Mouse (Mus musculus) kidney, postnatal 0 days (tissue): Measurements from ENCODE around the gene Pmp22. TPM values are rescaled to one million over a fixed set of nuclear protein-coding genes. Genes with fewer than 3 reads are reported as not detected.

Experiments
- ATAC-seq: fragments of 200-750 bp; cut with Nextera tagmentation; replicated peaks from 2 replicates; pipeline ENCODE4 v1.8.0; 2017; ENCODE audit warnings: low read depth, moderate number of reproducible peaks, moderate TSS enrichment, moderate library complexity; ENCODE audit not compliant: low FRiP score
- DNase-seq: peaks from one replicate; pipeline ENCODE4 v3.0.0-alpha.2; 2016; ENCODE audit warnings: low spot score
- H3K27ac ChIP-seq: fragments of 300-500 bp; sonication (generic); 2 replicates; pipeline ENCODE4 v1.5.1; 2014; ENCODE audit warnings: mild to moderate bottlenecking
- H3K27me3 ChIP-seq: fragments of 300-500 bp; sonication (generic); 2 replicates; pipeline ENCODE4 v1.6.1; 2014; ENCODE audit warnings: low read length, mixed read lengths; ENCODE audit not compliant: insufficient read depth
- H3K36me3 ChIP-seq: fragments of 300-500 bp; sonication (generic); 2 replicates; pipeline ENCODE4 v1.6.1; 2014; ENCODE audit warnings: low read length, mixed read lengths; ENCODE audit not compliant: insufficient read depth
- H3K4me1 ChIP-seq: fragments of 300-500 bp; sonication (generic); replicated peaks from 2 replicates; pipeline ENCODE4 v1.6.1; 2014; ENCODE audit warnings: antibody characterized with exemption, low read length, mixed read lengths; ENCODE audit not compliant: insufficient read depth
- H3K4me2 ChIP-seq: fragments of 300-500 bp; sonication (generic); 2 replicates; pipeline ENCODE4 v1.6.1; 2014; ENCODE audit warnings: mild to moderate bottlenecking, low read length, moderate library complexity, mixed read lengths
- H3K4me3 ChIP-seq: fragments of 300-500 bp; sonication (generic); replicated peaks from 2 replicates; pipeline ENCODE4 v1.5.1; 2014; ENCODE audit warnings: low read depth, low read length
- H3K9ac ChIP-seq: fragments of 300-500 bp; sonication (generic); 2 replicates; pipeline ENCODE4 v1.6.1; 2014; ENCODE audit warnings: low read depth, low read length
- H3K9me3 ChIP-seq: fragments of 300-500 bp; sonication (generic); replicated peaks from 2 replicates; pipeline ENCODE4 v1.6.1; 2016; ENCODE audit warnings: low read length, inconsistent platforms, mixed read lengths
- CTCF ChIP-seq: IDR thresholded peaks from 2 replicates; pipeline ENCODE4 v1.5.1; 2016; ENCODE audit warnings: antibody characterized with exemption, low read depth, mild to moderate bottlenecking, moderate library complexity
- WGBS: fragments of 180-500 bp; shearing (Covaris S2); extraction: QIAGEN DNeasy Blood & Tissue Kit; methylation state at CpG from one replicate; pipeline ENCODE4 v1.1.7; 2014; 5-methylcytosine and 5-hydroxymethylcytosine counted together
- polyA plus RNA-seq: library from polyadenylated mRNA; unstranded; fragments of >200 nt; fragmentation: Nextera tagmentation; extraction: Ambion mirVana; gene quantifications from 2 replicates; pipeline ENCODE4 v1.2.1, GENCODE M21; 2015

The Pmp22 gene
- polyA plus RNA-seq, 1 experiment from 2014 or later: 85.6 TPM

- Histone ChIP-seq H3K9me3 (no peaks in the 10 kb centered on the region), H3K9ac (no peak overlapping the region), H3K4me2 (no peak overlapping the region), H3K4me3 (no peak overlapping the region), H3K27me3 (no peaks in the 10 kb centered on the region), H3K4me1 (no peaks in the 10 kb centered on the region), H3K27ac (no peak overlapping the region), H3K36me3 (no peaks in the 10 kb centered on the region)
- DNase-seq (no peak), ATAC-seq (no peak)
- TF ChIP-seq CTCF: no peak
- WGBS: 83% methylated on average over 8 of the region's 8 CpGs
These were observed 34.3 kb upstream of the Pmp22 start for GRCm38 (mm10) chr11:63094496-63094895.

GRCm38 (mm10) chr11:63098016-63098415 is 30.8 kb upstream of the Pmp22 start:
- WGBS: 71% methylated on average over 3 of the region's 3 CpGs
- H3K9ac ChIP-seq: no peak overlapping the region
- no peaks in the 10 kb centered on the region for H3K27me3 ChIP-seq
- ATAC-seq (no peak), DNase-seq (no peak)
- H3K4me2 ChIP-seq: no peak overlapping the region
- no peak for TF ChIP-seq CTCF
- H3K27ac ChIP-seq: no peak overlapping the region
- no peaks in the 10 kb centered on the region for H3K36me3 ChIP-seq
- H3K4me1 ChIP-seq: no peaks in the 10 kb centered on the region
- H3K9me3 ChIP-seq: no peaks in the 10 kb centered on the region
- no peak overlapping the region for H3K4me3 ChIP-seq

- no peak for TF ChIP-seq CTCF
- Histone ChIP-seq H3K36me3 (no peaks in the 10 kb centered on the region), H3K27ac (no peak overlapping the region), H3K9ac (no peak overlapping the region), H3K4me2 (no peak overlapping the region), H3K4me3 (no peak overlapping the region), H3K27me3 (no peaks in the 10 kb centered on the region), H3K9me3 (no peaks in the 10 kb centered on the region), H3K4me1 (no peaks in the 10 kb centered on the region)
- WGBS: 70% methylated on average over 3 of the region's 3 CpGs
- ATAC-seq (no peak), DNase-seq (no peak)
These were observed 29.4 kb upstream of the Pmp22 start for GRCm38 (mm10) chr11:63099390-63099789.

- Histone ChIP-seq H3K4me1 (no peaks in the 10 kb centered on the region), H3K4me3 (no peak overlapping the region), H3K27ac (no peak overlapping the region), H3K36me3 (no peaks in the 10 kb centered on the region), H3K4me2 (no peak overlapping the region), H3K9ac (no peak overlapping the region), H3K9me3 (no peaks in the 10 kb centered on the region), H3K27me3 (no peaks in the 10 kb centered on the region)
- DNase-seq (no peak), ATAC-seq (no peak)
- no peak for TF ChIP-seq CTCF
- 87% methylated on average over 7 of the region's 7 CpGs for whole genome bisulfite sequencing
These were observed 25.5 kb upstream of the Pmp22 start for GRCm38 (mm10) chr11:63103256-63103655.

DNA sequence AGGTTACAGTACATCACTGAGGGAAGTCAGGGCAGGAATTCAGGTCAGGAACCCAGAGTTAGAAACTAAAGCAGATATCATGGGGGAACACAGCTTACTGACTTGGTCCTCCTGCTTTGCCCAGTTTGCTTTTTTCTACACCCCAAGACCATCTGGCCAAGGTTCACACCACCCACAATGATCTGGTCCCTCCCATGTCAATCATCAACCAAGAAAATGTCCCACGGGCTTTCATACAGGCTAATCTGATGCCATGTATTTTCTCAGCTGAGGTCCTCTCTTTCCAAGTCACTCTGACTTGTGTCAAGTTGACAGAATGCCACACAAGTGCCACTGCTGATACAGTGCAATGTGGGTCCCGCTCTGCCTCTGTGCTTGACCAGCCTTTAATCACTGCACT is 24.8 kb upstream of the Pmp22 start:
- H3K27ac ChIP-seq: no peak overlapping the region
- H3K36me3 ChIP-seq: no peaks in the 10 kb centered on the region
- H3K27me3 ChIP-seq: no peaks in the 10 kb centered on the region
- ATAC-seq: no peak
- TF ChIP-seq CTCF: no peak
- no peak overlapping the region for H3K4me3 ChIP-seq
- H3K4me2 ChIP-seq: no peak overlapping the region
- no peaks in the 10 kb centered on the region for H3K4me1 ChIP-seq
- 87% methylated on average over 2 of the region's 2 CpGs for WGBS
- no peak for DNase-seq
- no peaks in the 10 kb centered on the region for H3K9me3 ChIP-seq
- no peak overlapping the region for H3K9ac ChIP-seq

- no peaks in the 10 kb centered on the region for H3K36me3 ChIP-seq
- H3K4me3 ChIP-seq: no peak overlapping the region
- ATAC-seq (no peak), DNase-seq (no peak)
- no peak overlapping the region for H3K27ac ChIP-seq
- no peak overlapping the region for H3K4me2 ChIP-seq
- TF ChIP-seq CTCF: no peak
- no peaks in the 10 kb centered on the region for H3K27me3 ChIP-seq
- no peaks in the 10 kb centered on the region for H3K4me1 ChIP-seq
- 69% methylated on average over 1 of the region's 1 CpGs for WGBS
- no peak overlapping the region for H3K9ac ChIP-seq
- no peaks in the 10 kb centered on the region for H3K9me3 ChIP-seq
These were observed 19.5 kb upstream of the Pmp22 start for GRCm38 (mm10) chr11:63109230-63109775.

DNA sequence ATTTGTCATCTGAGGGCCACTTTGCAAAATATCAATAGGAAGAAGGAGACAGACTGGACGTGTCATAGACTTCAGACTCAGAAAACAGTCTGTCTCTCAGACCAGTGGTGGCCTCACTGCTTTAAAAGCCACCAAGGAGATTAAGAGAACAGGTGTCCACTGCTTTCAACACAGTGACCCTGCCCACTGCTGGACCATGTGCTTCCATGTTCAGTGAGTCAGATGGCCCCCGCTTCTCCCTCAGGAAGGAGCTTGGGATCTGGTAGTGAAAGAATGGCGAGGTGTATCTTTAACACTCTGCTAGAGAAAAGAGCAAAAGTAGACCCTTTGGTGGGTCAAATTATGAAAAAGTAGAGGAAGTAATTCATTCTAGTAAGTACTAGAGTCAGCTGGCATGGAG is 18.5 kb upstream of the Pmp22 start:
- 91% methylated on average over 3 of the region's 3 CpGs for whole genome bisulfite sequencing

More for the DNA sequence above, 18.5 kb upstream of the Pmp22 start:
- Histone ChIP-seq H3K4me3 (no peak overlapping the region), H3K36me3 (no peaks in the 10 kb centered on the region), H3K4me1 (0 out of 2 replicates have a peak, but pooled peaks cover under 1% of the 10 kb centered on the region), H3K9ac (no peak overlapping the region), H3K27me3 (no peaks in the 10 kb centered on the region), H3K27ac (no peak overlapping the region), H3K4me2 (no peak overlapping the region), H3K9me3 (no peaks in the 10 kb centered on the region)
- no peak for ATAC-seq
- no peak for DNase-seq
- TF ChIP-seq CTCF: no peak
